Mouse (Mus musculus): ENCODE measurements around the gene Psmg1.

Psmg1 gene

GRCm38 (mm10) chr16:95956618-95957017 is 34.1 kb downstream of the Psmg1 start:
- DNase-seq: no peak

DNA sequence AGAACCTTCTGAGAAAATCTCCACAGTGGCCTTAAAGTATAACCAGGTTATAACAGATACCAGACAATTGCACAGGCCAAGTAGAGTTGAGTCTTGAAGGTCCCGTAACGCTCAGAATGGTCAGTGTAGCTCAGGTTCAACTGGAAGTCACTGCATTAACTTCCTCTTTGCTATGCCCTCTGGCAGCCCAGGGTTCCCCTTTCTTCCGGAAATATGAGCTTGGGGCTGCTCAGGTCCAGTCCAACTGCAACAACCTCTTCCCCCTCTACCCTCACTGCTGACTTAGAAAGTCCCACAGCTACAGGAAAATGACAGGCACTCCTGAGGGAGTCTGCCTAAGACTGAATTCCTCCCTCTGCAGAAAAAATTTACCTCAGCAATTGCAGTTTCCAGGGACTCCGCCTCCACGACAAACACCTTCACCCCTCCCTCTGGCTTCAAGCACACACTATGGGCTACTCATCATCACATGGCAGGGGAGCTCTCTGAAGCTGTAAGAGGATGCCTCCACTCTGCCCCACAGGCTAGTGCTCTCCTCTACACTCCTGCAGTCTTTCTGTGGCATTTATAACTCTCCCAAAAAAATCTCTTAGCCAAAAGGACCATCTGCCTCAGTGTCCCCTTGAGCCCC is 34.9 kb downstream of the Psmg1 start:
- DNase-seq: no peak

DNA sequence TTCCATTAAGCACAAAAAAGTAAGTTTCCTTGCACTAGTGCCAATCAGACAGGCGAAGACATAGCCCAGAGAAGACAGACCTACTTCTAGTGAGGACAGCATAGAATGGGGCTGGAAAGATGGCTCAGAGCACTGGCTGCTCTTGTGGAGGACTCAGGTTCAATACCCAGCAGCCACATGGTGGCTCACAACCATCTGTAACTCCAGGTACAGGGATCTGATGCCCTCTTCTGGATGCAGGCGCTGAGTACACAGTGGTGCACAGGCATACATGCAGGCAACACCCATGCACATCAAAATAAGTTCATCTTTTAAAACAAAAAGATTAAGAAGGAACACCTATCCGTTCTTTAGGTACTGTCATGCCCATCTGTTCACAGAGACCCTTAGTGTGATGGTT is 36.4 kb downstream of the Psmg1 start:
- DNase-seq: no peak

DNA sequence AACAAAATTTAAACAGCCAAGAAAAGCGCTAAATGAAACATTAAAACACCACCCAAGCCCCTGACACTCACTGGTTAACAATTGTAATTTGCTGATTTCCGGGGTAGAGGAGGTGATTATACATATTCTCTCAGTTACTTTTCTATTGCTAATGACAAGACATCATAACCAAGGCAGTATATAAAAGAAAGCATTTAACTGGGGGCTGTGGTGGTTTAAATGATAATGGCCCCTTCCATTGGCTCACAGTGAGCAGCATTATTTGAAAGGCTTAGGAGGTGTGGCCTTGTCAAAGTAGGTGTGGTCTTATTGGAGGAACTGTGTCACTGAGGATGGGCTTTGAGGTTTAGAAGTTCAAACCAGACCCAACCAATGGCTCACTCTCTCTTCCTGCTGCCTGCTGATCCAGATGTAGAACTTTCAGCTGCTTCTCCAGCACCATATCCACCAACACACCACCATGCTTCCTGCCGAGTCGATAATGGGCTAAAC is 37.6 kb downstream of the Psmg1 start:
- no peak for DNase-seq

GRCm38 (mm10) chr16:95951471-95951870 is 39.3 kb downstream of the Psmg1 start:
- DNase-seq: no peak

DNA sequence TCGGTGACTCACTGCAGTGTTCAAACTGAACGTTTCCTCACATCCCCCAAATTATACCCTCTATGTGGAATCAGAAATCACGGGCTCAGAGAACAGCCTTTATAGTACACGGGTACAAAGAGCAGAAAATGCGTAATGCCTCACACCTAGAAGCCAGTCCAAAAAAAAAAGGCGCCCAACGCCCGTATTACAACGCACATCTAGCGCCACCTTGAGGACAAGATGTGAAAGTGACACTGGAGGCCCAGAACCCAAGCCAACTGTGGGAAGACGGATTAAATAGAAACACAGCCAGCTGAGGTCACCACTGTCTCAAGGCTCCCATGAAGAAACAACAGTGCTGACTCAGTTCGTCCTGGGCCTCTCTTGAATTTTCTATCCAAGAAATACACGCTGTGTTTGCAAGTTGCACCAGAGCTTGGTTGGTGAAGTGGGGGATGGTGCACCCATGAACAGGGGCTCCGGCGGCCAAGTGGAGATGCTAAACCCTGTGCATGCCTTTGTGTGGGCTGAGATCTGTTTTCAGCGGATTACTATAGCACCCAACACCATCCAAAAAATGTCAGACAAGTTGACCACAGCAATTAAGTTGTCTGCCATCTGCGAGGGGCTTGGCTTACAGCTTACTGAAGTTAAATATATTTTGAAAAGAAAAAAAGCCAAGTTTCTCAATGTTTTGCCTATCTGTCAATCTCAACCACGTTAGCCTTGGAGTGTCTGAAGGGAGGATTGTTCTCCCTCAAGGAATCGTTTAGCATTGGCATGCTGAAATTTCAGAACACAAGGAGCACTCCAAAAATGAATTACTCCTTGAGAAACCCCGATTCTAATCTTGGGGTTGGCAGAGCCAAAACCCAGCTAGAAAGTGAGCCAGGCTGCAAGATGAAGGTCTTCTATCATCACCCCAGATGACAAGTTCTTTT is 45.1 kb downstream of the Psmg1 start:
- peak; percentile 77 for DNase-seq

- no peak for DNase-seq
These were observed 47.6 kb downstream of the Psmg1 start for GRCm38 (mm10) chr16:95943186-95943585.

DNA sequence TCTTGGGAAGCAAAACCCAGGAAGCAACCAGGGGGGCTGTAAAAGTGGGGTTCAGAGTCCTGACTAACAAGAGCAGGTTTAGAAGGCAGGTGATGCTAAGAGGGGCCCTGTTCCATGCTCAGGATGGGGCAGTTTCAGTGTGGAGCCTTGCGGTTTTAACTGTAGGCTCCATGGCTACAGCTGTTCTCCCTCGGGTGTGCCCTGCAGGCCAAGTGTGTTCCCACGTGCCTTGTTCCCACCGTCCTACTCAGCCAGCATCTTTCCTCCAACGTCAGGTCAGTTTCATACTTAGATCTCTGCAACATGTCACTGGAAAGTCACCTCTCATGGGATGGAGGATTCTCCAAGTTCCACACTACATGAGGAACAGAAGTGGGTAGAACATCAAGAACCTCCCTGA is 49.2 kb downstream of the Psmg1 start:
- DNase-seq: no peak

DNA sequence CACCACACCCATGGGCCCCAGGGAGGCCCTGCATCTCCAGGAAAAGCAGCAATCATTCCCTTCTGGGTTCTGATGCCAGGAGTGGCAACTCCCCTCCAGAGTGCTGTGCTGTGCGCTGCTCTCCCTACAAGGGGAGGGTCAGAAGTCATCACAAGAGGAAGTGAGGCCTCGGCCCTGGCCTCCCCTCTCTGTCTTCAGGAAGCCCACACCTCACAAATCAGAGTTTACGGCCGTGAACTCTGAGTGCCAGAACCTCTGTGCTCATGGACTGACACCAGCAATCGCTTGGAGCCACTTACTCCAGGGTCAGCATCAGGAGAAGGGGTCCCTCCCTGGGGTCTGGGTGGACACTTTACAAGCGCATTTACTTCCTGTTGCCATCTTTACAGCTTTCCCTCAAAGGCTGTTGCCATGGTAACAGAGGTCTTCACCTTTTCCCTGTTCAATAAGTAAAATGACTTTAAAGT is 55.2 kb downstream of the Psmg1 start:
- no peak for DNase-seq

GRCm38 (mm10) chr16:95932860-95933259 is 57.9 kb downstream of the Psmg1 start:
- DNase-seq: no peak

DNA sequence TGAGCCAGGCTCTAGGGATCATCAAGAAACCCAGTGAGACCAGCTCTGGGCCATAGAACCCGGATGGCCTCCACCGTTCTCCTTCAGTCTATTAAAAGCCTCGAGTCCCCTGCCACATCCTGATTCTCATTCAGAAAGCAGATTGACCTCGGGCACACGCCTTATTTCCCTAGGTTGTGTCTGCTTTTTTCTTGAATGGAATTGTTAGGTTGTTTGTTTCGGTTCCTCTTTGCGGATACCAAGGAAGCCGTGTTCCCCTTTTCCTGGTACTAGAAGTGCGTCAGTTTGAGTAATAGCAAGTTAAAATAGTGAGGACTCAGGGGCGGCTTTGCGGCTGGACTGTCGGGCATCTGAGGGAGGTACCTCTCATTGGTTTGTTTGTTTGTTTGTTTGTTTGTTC is 59.3 kb downstream of the Psmg1 start:
- DNase-seq: no peak

All from cerebellum, adult 8-10 months (tissue).